Mouse (Mus musculus) neural tube, postnatal 0 days (tissue): ENCODE results near the gene Shc1. TPM values are rescaled to one million over a fixed set of nuclear protein-coding genes. Genes with fewer than 3 reads are reported as not detected.

Source experiments
- polyA plus RNA-seq: library from polyadenylated mRNA; unstranded; fragments of >200 nt; fragmentation: Nextera tagmentation; extraction: Ambion mirVana; gene quantifications from 2 replicates; pipeline ENCODE4 v1.2.1, GENCODE M21; 2015

Gene Shc1
- 13.9 and 16.1 TPM in 2 replicates for polyA plus RNA-seq

DNA sequence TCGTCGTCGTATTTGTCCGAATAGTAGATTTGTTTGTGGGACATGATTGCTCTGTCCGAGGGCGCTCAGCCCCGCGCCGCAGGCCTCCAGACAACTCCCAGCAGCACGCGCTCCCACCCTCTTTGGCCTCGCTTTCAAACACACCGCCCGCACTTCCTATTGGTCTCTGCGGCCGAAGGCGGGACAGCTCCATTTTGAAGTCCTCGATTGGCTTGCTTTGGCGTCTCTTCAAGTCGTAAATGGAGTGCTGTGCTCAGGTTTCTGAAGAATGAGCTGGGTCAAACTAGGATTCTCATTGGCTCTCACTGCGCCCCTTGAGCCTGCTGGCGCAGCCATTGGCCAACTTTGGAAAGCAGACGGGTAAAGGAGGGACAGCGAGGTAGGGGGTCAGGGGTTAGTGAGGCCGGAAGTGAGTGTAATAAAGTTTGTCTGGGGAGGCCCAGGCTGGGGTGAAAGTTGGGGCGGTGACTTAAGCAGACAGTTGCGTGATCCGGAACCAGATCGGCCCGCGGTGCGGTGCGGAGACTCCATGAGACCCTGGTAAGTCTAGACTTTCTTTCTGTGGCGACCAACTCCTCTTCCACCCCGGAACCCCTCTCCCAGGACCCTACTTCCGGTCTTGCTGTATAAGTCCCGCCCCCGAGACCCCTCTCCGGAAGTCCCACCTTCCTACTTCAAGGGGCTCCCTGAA is at the start of gene Shc1, which contains the start of gene Cks1b:
Shc1 (plus strand) TSS at position 274 of the 691 bp plus-strand sequence.
Cks1b (minus strand) TSS at position 214 of the 691 bp plus-strand sequence.

DNA sequence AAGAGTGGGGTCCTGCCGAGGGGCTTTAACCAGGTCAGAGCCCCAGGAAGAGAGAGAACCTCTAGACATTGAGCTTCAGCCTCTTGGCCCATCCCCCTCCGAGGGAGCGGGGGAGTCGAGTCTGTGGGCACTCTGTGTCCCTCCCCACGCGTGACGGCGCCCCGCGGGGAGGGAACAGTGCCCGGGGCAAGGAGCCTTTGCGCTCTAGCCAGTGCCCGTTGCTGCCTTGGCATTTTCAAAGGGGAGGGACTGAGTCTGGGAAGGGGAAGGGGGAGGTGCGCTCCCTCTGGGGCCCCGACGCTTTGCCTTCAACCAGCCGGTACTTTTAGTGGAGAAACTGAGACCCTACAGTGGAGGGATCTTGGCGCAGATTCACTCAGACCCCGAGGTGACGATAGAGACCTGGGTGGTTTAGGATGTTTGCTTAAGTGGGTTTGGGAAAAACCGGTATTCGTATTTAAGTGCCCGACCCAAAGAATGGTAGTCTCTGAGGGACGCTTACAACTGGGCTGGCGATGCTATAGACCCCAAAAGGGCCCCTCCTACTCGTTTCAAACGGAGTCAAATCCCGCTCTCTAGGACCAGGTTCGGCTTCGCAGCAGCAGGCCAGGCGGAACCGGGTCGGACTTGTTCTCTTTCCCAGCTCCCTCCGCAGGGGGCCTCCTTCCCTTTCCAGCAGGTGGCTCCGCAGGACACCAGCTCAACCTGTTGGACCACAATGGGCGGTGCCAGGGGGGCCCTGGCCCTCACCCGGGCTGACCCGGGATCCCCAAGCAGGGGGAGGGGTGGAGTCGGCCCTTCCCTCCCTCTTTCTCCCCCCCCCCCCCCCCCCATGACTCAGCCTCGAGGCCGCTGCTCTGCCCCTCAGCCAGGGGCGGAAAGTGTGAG is 24.0 kb upstream of the Shc1 start, which contains the start of gene Zbtb7b:
Zbtb7b (minus strand) TSS at position 771 of the 888 bp plus-strand sequence.

DNA sequence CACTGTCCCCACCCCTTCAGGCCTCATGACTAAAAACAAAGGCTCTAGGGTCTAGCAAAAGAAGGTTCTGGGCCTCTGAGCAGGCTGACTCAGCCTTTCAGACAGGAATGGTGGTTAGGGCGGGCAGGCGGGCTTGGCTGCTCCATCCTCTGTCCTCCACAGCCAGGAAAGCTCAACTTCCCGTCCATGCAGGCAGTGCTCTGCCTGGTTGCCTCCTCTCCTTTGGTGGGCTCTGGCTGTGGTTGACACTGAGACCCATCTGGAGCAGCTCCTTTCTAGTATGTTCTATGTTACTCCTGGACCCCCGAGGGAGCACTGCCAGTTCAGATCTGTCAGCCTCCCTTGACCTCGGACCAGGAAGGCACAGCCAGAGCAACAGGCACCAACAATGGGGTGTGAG is 15.6 kb upstream of the Shc1 start, which contains the start of gene Lenep:
Lenep (minus strand) TSS at position 101 of the 400 bp plus-strand sequence.

DNA sequence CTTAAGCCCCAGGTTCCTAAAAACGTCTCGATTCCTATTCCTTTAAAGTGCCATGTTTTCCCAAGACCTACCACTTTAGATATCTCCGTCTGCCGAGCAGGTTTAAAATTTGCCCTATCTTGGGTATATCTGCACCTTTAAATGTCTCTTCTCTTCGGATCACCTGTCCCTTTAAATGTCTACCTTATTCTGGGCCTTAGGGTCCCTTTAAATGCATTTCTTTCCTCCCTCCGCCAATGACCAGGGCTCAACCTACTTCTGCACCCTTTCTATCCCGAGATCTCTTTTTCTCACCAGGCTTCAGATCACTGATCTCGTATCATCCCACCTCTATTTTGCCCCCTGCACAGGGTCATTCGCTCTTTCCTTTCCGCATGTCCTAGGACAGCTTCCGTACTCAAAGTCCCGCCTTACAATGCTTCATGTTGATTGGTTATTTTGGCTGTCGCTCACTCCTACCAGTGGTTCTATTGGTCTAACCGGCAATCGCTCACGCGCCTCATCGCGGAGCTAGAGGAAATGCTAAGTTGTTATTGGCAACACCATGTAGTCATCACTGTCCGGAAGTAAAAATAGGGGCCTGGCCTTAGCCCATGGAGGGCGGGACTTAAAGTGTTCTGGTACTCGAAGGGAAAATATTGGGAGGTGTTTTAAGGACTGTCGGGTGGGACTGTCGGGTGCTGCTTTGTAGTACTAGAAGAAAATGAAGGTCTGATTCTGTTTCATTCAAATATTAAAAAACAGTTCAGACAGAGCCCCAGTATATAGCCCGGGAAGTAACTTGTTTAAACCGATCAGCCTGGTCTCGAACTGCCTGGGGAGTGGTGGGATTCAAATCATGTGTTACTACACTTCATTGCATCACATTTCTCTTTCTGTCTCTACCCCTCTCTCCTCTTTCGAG is 6.5 kb upstream of the Shc1 start, which contains the start of gene Flad1:
Flad1 (minus strand) TSS at position 381 of the 904 bp plus-strand sequence.

DNA sequence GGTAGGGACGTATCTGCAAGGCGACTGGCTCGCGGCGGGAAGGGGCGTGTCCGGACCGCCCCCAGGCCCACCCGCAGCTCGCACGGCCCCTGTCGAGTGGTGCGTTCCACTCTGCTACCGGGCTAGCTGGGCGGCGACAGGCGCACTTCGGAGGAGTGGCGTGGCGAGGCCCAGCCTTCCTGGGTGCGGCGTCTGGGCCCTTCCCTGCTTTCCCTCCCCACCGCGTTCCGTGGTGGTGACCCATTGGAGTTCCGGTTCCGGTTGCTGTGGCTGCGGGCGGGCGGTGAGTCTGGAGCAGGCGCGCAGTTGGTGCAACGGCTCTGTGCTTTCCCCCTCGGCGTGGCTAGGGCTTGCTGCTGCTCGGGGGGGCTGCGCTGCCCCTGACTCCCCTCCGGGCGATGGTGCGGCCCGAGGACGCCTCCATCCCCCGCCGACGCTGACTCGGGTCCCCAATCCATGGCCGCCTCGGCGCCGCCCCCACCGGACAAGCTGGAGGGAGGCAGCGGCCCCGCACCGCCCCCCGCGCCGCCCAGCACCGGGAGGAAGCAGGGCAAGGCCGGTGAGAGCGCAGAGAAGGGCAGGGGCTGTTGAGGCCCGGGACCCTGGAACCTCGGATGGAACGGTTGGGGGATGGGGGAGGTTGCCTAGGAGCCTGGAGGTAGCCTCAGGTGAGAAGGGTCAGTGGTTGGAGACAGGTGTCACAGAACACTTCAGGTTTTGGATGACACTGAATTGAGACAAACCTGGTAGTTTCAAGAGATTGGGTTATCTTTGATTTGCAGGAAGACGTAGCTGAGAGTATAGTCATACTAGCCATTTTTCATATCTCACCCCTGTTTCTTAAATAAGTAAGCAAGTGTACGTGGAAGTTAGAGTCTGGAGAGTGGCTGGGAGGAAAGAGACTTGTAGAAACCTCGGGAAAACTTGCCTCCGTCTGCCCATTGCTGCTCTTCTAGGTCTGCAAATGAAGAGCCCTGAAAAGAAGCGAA is 12.2 kb downstream of the Shc1 start, which contains the start of gene Pygo2:
Pygo2 (plus strand) TSS at position 44 of the 989 bp plus-strand sequence.

DNA sequence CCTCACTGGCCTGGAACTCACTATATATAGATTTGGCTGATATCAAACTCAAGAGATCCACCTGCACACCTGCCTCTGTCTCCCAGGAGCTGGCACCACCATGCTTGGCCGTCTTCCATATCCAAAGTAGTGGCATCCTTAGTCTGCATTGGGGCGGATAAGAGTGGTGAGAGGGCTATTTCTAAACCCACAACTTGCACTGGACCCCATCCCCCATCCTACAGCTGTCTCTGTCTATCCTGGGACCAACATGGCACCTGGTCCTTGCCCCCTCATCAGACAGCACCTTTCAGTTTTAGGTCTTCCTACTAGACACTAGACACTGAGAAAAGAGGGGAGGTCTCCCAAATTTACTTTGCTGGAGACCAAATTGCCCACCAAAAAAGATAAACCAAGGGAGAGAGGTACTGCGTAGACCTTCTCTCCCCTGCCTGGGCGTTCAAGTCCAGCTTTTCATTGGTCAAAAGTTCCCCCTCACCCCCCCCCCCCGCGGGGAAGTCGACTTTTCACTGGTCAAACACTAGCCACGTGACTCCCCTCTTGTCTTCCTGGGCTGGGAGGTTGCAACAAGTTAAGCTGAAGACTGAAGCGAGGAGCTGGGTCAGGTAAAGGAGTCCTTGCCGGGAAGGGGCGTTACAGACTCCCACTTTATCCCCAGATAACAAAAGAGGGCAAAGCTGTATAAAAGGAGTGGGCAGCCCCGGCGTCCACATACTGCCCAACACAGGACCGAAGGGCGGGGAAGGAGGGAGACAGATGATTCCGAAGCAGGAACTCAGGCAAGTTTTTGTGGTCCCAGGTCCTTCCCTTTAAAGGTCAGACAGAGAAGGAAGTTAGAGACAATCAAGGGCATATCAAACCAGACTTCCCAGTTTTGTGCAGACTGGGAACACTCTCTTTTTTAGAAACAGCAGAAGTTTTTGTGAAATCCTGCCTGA is 18.2 kb downstream of the Shc1 start, which contains the start of gene Pbxip1:
Pbxip1 (plus strand) TSS at position 531 of the 938 bp plus-strand sequence.

DNA sequence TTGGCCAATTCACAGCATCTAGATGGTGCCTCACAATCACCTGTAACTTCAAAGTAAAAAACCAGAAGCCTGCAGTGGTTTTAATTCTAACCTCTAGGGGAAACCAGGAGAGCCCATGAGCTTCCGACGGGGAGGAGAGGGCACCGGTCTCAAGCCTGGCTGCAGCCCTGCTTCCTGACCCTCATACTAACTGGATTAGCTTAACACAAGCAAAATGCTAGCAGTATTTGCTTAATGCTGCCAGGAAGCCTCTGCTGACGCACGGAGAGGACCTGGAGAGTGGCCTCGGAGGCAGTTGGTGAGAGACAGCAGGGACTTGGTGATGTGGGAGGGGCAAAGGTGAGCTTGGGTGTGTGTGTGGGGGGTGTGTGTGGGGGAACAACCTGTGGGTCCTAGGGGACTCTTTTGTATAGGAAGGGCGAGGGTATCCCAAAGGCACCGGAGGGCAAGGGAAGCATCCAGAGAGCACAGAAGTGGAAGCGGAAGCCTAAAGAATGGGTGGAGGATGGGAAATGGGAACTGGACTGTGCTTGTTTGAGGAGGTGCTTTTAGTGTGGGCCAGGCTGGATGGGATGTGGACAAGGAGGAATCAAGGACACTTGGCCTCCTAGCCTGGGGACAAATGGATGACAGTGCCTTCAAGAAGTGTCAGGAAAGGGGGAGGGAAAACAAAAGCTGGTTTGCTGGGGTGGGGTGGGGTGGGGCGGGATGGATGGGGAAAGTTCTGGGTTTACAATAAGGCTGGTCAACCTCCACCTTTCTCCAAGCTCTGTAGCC is 36.3 kb downstream of the Shc1 start, which contains the start of gene Pmvk:
Pmvk (plus strand) TSS at position 141 of the 777 bp plus-strand sequence.

Other genes starting within 250 kb of the Shc1 start
- 157 and 167 TPM in 2 replicates for gene Scamp3, start 241.0 kb upstream of the Shc1 start, polyA plus RNA-seq
- 32.2 and 35.7 TPM in 2 replicates for gene Fam189b, start 235.3 kb upstream of the Shc1 start, polyA plus RNA-seq
- 44.1 and 48.5 TPM in 2 replicates for gene Gba, start 215.5 kb upstream of the Shc1 start, polyA plus RNA-seq
- 43.9 and 50.6 TPM in 2 replicates for gene Thbs3, start 203.3 kb upstream of the Shc1 start, polyA plus RNA-seq
- 160 and 167 TPM in 2 replicates for gene Mtx1, start 191.4 kb upstream of the Shc1 start, polyA plus RNA-seq
- 0.67 and 1.2 TPM in 2 replicates for gene Muc1, start 189.4 kb upstream of the Shc1 start, polyA plus RNA-seq
- gene Krtcap2, start 172.5 kb upstream of the Shc1 start, polyA plus RNA-seq: 272 and 290 TPM in 2 replicates
- 48.0 and 58.9 TPM in 2 replicates for gene Trim46, start 172.1 kb upstream of the Shc1 start, polyA plus RNA-seq
- gene Dpm3, start 159.1 kb upstream of the Shc1 start, polyA plus RNA-seq: 131 and 136 TPM in 2 replicates
- 56.5 and 58.8 TPM in 2 replicates for gene Slc50a1, start 147.9 kb upstream of the Shc1 start, polyA plus RNA-seq
- gene Efna1, start 137.3 kb upstream of the Shc1 start, polyA plus RNA-seq: 7.1 and 9.8 TPM in 2 replicates
- 90.5 and 99.5 TPM in 2 replicates for gene Efna3, start 95.5 kb upstream of the Shc1 start, polyA plus RNA-seq
- 2.2 and 2.3 TPM in 2 replicates for gene Efna4, start 80.4 kb upstream of the Shc1 start, polyA plus RNA-seq
- 77.7 and 84.5 TPM in 2 replicates for gene Adam15, start 68.4 kb upstream of the Shc1 start, polyA plus RNA-seq
- gene Dcst2, start 56.5 kb upstream of the Shc1 start, polyA plus RNA-seq: 0.26 and 0.42 TPM in 2 replicates
- 1.4 and 1.6 TPM in 2 replicates for gene Dcst1, start 53.2 kb upstream of the Shc1 start, polyA plus RNA-seq
- gene Zbtb7b, start 23.7 kb upstream of the Shc1 start, polyA plus RNA-seq: 1.1 and 1.4 TPM in 2 replicates
- not detected in 2 replicates for gene Lenep, start 15.7 kb upstream of the Shc1 start, polyA plus RNA-seq
- gene Flad1, start 6.6 kb upstream of the Shc1 start, polyA plus RNA-seq: 22.5 and 26.6 TPM in 2 replicates
- gene Cks1b, start 60 bp upstream of the Shc1 start, polyA plus RNA-seq: 65.2 and 67.0 TPM in 2 replicates
- 33.8 and 34.4 TPM in 2 replicates for gene Pygo2, start 11.8 kb downstream of the Shc1 start, polyA plus RNA-seq
- 25.3 and 29.2 TPM in 2 replicates for gene Pbxip1, start 18.3 kb downstream of the Shc1 start, polyA plus RNA-seq
- gene Pmvk, start 36.1 kb downstream of the Shc1 start, polyA plus RNA-seq: 136 and 148 TPM in 2 replicates
- gene Kcnn3, start 101.7 kb downstream of the Shc1 start, polyA plus RNA-seq: 9.1 and 11.3 TPM in 2 replicates